Mouse (Mus musculus) bone marrow, adult 2 months (tissue): ENCODE data around the gene Plxnc1.

Experiments used
- CTCF ChIP-seq: fragments of 200-500 bp; IDR thresholded peaks from 2 replicates; pipeline ENCODE4 v1.5.1; 2011; ENCODE audit warnings: low read length, control low read depth; ENCODE audit not compliant: control insufficient read depth, insufficient read depth
- POLR2A ChIP-seq: fragments of 200-500 bp; IDR thresholded peaks from 2 replicates; pipeline ENCODE4 v1.6.1; 2011; ENCODE audit warnings: low read depth, mild to moderate bottlenecking, control low read depth, low read length, borderline replicate concordance; ENCODE audit not compliant: control insufficient read depth

- no peak for TF ChIP-seq CTCF
- no peak for TF ChIP-seq POLR2A
These were observed 73.5 kb downstream of the Plxnc1 start for GRCm38 (mm10) chr10:94871102-94871501.
